Mouse (Mus musculus) induced T-regulatory cell, adult 2 months (primary cell): ENCODE measurements around the gene Metap1.
A peak's percentile ranks its signal among the peaks of the same experiment; 100 is the strongest.

Source experiments
- DNase-seq: peaks from one replicate; pipeline ENCODE4 v3.0.0-alpha.2; 2012; ENCODE audit warnings: low read depth

Gene Metap1

DNA sequence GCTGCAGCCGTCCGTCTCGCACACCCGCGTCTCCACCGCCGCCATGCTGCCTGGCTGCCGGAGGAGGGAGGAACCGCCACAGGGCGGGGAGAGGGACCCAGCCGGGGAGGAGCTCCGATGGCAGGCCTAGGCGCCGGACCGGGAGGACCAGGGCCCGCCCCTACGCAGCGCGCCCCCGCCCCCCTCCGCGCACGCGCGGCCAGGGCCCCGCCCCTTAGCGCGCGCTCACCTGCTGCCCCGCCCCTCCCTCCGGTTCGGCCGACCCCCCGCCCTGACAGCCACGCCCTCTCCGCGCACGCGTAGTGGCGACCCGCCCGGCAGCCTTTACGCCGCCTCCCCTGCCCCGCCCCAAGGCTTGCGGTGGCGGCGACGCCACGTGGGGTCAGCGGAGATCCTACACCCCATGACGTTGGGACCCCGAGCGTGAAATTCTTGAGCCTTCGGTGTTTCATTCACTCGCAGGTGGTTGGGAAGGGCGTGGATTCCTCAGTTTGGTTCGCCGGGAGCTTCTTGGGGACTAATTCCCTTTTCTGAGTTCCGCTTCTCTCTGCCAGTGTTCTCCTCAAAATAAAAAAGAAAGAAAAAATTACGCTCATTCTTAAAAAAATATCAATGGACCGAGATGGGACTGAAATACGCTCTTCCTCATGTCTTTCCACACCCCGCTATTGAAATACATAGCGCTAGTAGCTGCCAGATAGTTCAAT is at the start of gene Metap1:
Gene Metap1 (minus strand): TSS at position 189 of the 707 bp plus-strand sequence.
- DNase-seq: peak; percentile 96

DNA sequence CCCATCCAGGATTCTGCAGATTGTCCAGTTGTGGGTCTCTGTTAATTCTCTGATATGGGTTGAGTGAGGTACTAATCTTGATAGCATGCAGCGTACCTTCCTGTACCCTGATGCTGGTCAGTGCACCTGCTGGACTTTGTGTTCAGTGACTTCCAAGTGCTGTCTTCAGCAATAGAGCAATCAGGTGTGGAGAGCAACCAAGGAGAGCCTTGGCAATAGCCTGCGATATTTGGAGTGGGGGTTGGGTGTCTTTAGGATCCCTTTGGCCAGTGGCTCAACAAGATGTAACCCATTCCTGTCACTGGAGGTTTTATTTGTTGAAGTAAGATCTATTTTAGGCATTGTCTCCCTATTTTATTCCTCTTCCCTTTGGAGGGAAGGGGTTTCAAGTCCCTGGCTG is 46.7 kb upstream of the Metap1 start:
- DNase-seq: no peak

DNA sequence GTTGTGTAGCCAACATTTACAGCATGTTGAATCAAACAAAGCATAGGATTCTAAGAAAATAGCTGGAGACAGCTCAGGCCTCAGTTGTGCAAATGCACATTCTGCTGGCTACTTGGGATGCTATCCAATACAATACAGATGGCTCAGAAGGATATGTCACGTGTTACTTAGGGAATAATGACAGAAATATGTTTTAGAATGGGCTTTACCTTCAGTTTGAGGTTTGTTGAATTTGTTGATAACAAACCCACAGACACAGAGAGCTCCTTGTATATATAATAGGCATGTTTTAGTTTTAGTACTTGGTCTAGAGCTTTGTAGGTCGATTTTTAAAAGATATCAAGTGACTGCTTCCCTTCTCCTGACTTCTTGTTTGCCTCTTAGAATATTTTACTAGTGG is 43.4 kb upstream of the Metap1 start:
- DNase-seq: no peak

DNA sequence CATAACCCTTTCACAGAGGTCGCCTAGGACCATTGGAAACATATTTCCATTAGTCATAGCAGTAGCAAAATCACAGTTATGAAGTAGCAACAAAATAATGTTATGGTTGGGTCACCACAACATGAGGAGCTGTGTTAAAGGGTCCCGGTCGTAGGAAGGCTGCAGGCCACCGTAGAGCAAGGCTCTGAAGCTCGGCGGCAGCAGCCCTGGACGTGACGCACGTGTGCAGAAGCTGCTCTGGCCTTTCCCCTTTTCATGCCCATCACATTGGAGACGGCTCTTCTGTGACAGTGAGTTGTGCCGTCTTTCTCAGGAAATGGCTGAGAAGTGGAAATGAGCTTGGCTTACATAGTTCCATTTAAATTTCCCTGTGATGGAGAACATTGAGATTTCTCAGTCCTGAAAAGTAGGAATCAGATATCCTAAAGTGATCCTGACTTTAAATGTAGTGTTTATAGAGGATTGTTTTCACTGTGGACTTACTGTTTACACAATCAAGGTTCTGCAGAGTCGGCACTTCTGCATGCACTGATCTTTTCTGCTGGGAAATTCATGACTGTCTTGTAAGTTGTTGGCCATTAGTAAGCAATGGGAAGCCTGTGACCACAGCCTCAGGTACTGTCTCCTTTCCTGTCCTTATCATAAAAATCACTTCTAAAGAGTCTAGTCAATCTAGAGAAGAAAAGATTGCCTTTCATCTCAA is 42.3 kb upstream of the Metap1 start:
- DNase-seq: no peak

DNA sequence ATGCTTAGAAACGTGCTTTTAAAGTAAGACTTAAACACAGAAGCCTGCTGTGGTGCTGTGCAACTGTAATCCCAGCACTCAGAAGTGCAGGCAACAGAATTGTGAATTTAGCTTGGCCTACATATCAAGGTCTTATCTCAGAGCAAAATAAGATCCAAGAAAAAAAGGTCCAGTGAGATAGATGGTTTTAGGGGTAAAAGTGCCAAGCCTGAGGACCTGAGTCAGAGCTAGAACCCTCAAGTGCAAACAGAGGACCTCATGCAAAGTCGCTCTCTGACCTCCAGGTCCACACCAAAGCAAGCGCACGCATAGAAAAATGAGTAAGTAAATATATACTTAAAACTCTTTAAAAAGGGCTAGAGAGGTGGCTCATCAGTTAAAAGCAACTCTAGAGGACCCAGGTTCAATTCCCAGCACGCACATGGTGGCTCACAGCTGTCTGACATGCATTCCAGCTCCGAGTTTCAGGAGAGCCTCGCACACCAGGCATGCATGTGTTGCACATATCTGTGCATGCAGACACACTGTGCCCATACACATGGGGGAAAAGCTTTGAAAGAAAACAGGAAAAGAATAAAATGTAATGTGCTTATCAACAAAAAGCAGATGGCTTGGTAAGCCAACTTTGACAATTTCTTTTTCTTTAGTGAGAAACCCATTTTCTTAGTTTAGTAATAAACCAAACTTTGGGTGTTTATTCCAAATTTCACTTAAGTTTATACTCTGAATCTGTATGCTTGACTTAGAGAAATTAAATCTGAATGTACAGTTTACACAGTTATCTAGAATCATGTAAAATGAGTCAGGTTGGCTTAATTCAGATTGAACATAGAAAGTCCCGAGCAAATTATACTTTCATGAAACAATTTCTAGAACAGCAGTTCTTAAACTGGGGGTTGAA is 41.5 kb upstream of the Metap1 start:
- DNase-seq: no peak

DNA sequence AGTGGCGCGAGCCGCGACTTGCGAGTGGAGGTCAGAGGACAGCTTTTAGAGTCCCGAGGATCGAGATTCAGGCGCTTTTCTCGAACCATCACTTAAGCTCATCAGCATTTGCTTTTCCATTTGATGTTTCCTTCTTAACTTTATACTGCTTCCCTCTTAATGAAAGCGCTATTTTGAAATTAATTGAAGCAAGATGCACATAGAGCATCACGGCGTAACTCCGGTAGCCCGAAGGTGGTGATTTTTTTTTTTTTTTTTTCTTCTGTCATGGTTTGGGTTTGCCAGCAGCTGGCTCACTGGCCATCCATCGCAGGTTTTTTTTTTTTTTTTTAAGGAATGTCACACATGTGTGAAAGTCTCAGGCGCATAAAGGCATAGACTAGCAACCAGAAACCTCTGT is 39.0 kb upstream of the Metap1 start:
- no peak for DNase-seq

DNA sequence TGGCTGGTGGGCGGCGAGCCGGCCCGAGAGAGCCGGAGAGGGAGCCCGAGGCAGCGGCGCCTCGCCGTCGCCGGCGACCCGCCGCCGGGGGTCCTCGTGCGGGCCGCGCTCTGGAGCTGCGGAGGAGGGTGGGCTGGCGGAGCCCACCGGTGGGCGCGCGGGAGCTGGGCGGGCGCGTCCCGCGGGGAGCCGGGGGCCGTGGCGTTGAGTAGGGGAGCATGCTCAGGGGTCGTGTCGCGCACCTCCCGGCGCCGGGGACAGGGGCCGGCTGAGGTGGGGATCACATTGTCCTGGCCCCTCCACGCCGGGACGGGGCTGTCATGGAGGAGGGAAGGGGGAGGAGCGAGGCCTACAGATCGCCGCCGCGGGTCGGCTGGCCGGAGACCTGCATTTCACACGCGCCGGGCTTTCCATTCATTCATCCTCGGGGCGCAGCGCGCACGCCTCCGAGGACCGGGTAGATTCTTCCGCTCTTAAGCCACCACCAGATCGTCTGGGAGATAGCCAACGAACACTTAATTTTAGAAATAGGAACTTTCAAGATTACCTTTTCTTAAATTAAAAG is 38.4 kb upstream of the Metap1 start:
- DNase-seq: peak; percentile 73

DNA sequence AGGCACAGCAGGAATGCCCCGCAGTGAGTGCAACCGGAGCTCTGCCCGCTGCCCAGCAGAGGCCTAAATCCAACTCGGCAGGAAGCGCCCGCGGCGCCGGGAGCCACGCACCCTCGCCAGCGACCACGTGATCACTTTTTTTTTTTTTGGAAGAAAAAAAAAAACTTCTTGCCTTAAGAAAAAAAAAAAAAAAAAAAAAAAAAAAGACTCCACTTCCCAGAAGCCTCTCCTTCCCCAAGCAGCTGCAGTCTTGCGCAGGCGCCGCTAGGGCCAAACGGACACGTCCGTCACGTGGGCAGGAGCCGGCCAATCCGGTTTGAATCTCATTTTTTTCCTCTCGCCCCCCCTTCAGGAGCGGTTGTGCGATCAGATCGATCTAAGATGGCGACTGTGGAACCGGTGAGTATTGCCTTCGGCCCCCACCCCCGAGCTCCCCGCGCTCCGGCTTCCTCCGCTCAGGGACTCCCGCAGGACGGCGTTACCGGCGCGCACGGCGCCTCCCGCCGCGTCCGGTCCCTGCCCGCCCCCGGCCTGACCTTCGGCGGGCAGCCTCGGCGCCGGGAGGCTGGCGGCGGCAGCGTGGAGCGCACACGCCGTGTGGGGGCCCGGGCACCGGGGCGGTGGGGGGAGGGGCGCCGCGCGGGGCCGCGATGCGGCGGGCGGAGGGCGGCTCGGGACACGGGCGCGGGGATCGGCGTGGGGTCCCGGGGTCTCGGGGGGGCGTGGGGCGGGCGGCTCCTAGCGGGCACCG is 37.8 kb upstream of the Metap1 start:
- DNase-seq: peak; percentile 99

DNA sequence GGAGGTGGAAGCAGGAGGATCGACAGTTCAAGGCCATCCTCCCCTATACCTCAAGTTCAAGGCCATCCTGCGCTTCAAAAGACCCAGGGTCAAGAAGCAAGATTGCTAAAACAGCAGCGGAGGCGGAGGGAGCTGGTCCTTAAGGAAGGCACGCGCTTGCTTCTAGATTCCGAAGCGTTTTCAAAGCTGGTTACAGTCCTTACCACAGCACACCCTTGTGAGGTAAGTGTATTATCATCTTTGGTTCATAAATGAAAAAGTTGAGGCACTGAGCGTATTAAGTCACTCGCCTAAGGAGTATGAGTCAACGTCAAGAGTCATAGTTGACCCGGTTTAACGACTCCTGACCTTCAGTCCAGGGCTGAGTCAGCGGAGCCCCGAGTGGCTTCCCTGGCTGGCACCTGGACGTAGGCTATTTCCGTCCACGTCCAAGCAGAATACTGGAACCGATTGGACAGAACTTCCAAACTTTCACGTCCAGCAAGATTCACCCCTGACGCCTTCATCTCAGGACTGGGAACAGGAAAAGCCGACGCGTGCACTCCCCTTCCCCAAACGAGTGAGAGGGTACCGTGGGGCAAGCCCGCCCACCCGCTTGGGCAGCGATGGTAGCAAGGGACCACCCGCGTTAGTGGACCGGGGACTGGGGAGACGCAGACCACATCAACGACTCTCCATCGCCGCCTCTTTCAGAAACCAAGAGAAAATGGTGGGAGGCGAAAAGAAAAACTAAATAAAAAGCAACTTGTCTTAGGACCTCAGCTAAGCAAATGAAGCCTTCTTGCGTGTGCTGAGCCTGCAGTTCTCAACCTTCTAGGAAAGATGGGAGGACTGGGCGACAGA is 37.0 kb upstream of the Metap1 start, which contains the start of gene Eif4e:
Gene Eif4e (plus strand): TSS at position 107 of the 843 bp plus-strand sequence.
- DNase-seq: peak; percentile 65

DNA sequence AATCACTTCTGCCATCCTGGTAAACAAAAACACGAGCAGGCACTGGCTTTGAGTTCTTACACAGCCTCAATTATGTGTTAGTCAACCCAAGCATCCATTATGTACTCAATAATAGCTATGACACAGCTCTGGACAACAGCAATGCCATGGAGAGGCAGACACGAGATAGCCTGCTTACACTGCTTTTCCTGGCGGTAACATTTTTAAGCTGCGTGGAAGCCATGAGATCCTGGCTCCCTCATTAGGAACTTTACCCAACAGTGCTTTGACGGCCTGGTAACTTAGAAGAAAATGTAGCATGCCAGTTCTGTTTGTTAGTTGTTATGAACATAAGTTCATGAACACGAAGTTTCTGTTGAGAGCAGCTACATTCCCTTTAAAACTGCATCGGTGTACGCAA is 36.2 kb upstream of the Metap1 start:
- no peak for DNase-seq

DNA sequence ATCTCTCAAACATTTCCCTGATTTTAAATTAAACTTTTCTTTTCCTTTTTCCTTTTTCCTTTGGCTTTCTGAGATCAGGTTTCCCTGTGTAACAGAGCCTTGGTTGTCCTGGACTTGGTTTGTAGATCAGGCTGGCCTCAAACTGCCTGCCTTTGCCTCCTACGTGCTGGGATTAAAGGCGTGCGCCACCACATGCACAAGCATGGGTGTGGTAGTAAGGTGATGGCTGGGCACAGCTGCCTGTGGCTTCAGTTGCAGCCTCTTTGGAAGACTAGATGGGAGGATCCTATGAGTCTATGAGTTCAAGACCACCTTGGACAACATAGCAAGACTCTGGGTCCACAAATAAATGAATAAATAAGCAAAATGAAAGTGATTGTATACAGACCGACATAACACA is 34.6 kb upstream of the Metap1 start:
- DNase-seq: no peak

DNA sequence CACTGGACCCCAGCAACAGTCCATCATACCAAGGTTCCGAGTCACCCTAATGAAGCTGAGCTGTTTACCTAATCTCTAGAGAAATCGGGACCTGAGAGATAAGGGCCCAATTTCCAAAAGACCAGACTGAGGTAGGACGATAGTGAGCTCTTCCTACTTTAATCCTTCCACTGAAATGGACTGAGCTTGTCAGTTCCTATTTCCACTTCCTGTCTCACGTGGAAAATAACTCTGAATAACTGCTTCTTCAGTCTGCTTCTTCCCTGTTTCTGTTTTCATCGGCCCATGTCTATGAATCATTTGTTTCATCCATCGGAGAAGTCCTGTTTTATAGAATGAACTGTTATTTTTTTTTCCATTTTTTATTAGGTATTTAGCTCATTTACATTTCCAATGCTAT is 29.9 kb upstream of the Metap1 start:
- no peak for DNase-seq

DNA sequence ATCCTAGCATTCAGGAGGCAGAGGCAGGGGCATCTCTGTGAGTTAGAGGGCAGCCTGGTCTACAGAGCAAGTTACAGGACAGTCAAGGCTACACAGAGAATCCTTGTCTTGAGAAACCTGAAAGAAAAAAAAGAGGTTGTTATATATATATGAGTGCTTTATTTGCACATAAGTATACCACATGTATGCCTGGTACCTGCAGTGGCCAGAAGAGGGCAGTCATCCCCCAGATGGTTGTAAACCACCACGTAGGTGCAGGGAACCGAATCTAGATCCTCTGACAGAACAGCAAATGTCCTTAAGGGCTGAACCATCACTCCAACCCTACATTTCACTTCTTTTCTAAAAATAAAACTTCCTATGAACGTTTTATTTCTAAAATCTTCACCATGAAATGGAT is 28.6 kb upstream of the Metap1 start:
- DNase-seq: peak; percentile 72

DNA sequence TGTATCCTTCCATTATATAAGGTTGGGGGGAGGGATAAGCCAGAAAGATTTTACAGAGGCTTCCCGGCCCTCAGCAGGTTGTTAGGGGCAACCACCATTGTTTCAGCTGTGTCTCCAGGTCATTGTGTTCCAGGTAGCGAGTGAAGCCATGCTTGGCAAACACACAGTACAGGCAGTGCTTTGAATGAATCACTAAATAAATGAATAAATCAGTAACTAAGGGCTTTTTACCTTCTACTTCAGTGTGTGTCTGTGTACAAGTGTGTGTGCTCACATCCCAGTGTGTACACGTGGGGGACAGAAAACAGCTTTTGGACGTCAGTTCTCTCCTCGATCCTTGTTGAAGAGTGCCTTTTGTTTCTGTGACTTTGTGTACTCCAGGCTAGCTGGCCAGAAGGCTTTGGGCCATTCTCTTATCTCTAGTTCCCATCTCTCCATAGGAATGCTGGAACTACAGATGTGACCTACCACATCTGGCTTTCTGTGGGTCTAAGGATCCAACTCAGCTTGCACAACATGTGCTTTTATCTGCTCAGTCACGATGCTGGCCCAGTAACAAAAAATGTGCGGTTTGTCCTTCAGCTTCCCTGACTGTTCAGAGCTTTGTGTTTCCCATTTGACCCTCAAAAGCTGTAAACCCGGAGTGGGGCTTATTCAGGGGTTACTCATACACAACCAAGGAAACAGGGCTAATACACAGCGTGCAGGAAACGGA is 26.5 kb upstream of the Metap1 start:
- DNase-seq: no peak

DNA sequence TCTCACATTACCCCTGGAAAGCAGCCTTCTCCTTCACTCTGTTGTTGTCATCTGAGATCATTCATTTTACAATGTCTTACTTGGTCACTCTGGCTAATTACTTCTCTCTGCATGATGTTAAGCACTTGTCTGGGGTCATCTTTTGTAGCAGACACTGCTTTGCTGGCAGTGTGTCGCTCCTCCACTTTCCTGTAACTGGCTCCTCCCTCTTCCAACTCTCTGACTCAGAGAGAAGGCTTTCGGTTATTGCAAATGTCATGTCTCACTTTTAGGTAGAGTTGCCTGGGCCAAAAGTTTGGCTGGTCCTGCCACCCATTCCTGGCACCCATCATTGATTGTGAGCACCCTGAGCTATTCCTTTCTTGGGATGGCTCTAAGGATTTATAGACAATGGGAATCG is 25.4 kb upstream of the Metap1 start:
- no peak for DNase-seq

DNA sequence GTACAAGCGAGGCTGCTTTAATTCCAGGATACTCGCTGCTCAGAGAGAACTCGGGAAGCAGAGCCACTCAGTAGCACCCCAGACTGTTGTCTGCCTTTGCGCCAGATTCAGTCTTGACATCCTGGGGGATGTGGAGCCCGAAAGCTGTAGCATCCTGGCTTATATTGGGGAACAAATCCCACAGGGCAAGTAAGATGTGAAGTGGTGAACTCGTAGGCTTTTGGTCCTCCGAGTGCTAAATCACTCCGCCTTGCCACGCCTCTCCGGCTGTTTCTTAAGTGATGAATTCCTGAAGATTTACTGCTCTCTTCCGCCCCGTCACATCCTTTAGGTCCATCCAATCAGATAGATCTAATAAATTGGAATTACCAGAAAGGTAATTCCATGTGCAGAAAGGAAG is 23.9 kb upstream of the Metap1 start:
- no peak for DNase-seq

DNA sequence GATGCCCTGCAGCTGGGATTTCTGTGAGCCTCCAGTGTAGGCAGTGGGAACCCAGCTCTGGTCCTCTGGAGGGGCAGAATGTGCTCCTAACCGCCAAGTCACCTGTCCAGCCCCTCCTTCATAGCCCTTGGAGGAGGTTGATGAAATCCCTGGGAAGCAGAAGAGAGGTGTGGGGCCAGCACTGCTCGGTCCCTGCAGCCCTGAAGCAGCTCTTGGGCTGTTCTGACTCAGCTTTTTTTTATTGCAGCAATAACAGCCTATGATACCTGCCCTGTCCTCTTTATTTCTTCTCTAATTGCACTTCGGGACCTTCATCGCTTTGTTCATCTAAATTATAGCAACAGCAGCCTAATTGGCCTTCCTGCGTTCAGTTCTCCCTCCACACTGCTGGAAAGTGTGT is 21.2 kb upstream of the Metap1 start:
- no peak for DNase-seq

DNA sequence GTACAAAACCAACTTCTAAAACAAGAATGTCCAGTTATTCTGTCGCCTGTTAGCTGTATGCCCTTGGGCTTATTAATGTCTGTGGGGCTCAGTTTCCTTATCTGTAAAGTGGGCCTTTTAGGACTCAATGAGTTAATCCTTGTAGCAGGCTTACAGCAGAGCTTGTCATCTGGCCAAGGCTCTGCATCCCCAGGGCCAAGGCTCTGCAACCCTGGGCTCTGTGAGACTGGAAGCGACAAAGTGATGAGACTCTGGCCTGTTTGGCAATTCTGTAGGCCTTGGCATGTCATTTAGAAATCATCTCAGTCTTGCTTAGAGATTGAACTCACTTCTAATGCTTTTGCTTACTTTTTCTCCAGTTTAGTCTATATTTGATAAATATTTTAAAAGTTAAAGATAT is 20.3 kb upstream of the Metap1 start:
- DNase-seq: no peak

DNA sequence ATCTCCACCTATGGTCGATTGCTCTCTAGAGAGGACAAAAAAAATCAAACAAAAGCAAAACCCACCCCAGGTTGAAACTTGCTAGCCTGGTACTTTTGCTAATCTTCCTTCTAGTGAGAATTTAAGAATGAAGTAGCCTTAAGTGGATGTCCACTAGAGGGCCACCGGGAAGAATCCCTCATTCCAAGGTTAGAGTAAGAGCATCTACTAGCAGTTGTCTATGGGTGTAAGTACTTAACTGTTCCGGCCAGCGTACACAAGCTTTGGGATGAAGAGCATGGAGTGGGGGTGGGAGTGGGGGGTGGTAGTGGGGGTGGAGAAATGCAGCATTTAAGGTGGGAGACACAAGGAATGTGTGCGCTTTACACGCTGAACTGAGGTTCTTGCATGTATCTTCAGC is 17.4 kb upstream of the Metap1 start:
- DNase-seq: no peak

DNA sequence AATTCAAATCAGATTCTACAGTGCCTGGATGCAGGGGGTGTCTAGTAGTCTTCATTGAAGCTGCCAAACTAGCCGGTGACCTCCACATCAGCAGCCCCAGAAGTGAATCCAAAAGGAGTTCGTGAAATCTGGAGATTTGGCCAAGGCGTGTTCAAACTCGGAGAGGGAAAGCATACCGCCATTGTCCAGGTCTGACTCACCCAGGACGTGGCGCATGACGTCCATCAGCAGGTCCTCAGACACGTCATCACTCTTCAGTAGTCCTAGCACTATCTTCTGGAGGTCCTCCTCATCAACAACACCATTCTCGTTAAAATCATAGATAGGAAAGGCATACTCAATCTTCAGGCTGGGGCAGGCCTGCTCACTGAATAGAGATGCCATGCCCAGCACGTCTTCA is 14.4 kb upstream of the Metap1 start:
- DNase-seq: no peak
